Mouse (Mus musculus) WW6 (cell line): ENCODE measurements at regions not wholly inside any gene's neighbourhood (a gene's known extent, or its start where the extent isn't known, plus 50 kb on each side); places are given as distances from the start of the nearest gene placed in this dataset.

Experiments used
- DNase-seq: peaks from one replicate; pipeline ENCODE4 v3.0.0-alpha.2; 2013; ENCODE audit warnings: low read depth, low spot score

GRCm38 (mm10) chr3:154513566-154513965 is 82.9 kb upstream of the Cryz start:
- no peak for DNase-seq

- no peak for DNase-seq
Observed at GRCm38 (mm10) chr3:154510160-154510559, 86.4 kb upstream of the Cryz start.

GRCm38 (mm10) chr3:154509394-154509793 is 87.1 kb upstream of the Cryz start:
- no peak for DNase-seq

- DNase-seq: no peak
Observed at GRCm38 (mm10) chr3:154493387-154493920, 103.1 kb upstream of the Cryz start.

GRCm38 (mm10) chr3:154472426-154472825 is 124.1 kb upstream of the Cryz start:
- no peak for DNase-seq

GRCm38 (mm10) chr3:154467581-154468374 is 128.7 kb upstream of the Cryz start:
- no peak for DNase-seq

GRCm38 (mm10) chr3:154458208-154458607 is 127.7 kb upstream of the Lhx8 start:
- no peak for DNase-seq

- DNase-seq: no peak
Observed at GRCm38 (mm10) chr3:154453025-154453424, 122.6 kb upstream of the Lhx8 start.

- no peak for DNase-seq
Observed at GRCm38 (mm10) chr3:154452585-154452984, 122.1 kb upstream of the Lhx8 start.

GRCm38 (mm10) chr3:154451169-154451568 is 120.7 kb upstream of the Lhx8 start:
- DNase-seq: no peak

- DNase-seq: no peak
Observed at GRCm38 (mm10) chr3:154443351-154444075, 113.1 kb upstream of the Lhx8 start.

- DNase-seq: no peak
Observed at GRCm38 (mm10) chr3:154441454-154441853, 111.0 kb upstream of the Lhx8 start.

GRCm38 (mm10) chr3:154440899-154441298 is 110.4 kb upstream of the Lhx8 start:
- no peak for DNase-seq

GRCm38 (mm10) chr3:154430856-154431255 is 100.4 kb upstream of the Lhx8 start:
- DNase-seq: no peak

GRCm38 (mm10) chr3:154429666-154430065 is 99.2 kb upstream of the Lhx8 start:
- DNase-seq: no peak

- DNase-seq: no peak
Observed at GRCm38 (mm10) chr3:154424589-154424988, 94.1 kb upstream of the Lhx8 start.

GRCm38 (mm10) chr3:154421461-154421950 is 91.0 kb upstream of the Lhx8 start:
- no peak for DNase-seq

- DNase-seq: no peak
Observed at GRCm38 (mm10) chr3:154418177-154418832, 87.8 kb upstream of the Lhx8 start.

GRCm38 (mm10) chr3:154414358-154414757 is 83.9 kb upstream of the Lhx8 start:
- no peak for DNase-seq

- DNase-seq: no peak
Observed at GRCm38 (mm10) chr3:154410292-154410691, 79.8 kb upstream of the Lhx8 start.

GRCm38 (mm10) chr3:154402081-154402480 is 71.6 kb upstream of the Lhx8 start:
- DNase-seq: no peak

GRCm38 (mm10) chr3:154393626-154394025 is 63.2 kb upstream of the Lhx8 start:
- no peak for DNase-seq
